Mouse (Mus musculus): Measurements from ENCODE around the gene Trmt1.

- no peak for TF ChIP-seq POLR2A (IDR thresholded peaks at IDR 0.05; ENCODE audit: borderline replicate concordance, extremely low read depth, low read depth, low read length)
- TF ChIP-seq CTCF (IDR thresholded peaks at IDR 0.05; ENCODE audit: insufficient read depth, low read length): no peak
Observed at GRCm38 (mm10) chr8:84725246-84725940, 39.3 kb downstream of the Trmt1 start.

Data from lung, adult 2 months (tissue).